Mouse (Mus musculus) bone marrow macrophage, adult 2 months (primary cell): ENCODE measurements around the gene Sft2d1.

ENCODE experiments used
- CTCF ChIP-seq: IDR thresholded peaks from 2 replicates; pipeline ENCODE4 v1.5.1; 2012; ENCODE audit warnings: low read depth, mild to moderate bottlenecking, low read length, moderate library complexity
- POLR2A ChIP-seq: IDR thresholded peaks from 2 replicates; pipeline ENCODE4 v1.6.1; 2012; ENCODE audit warnings: mild to moderate bottlenecking, low read depth, low read length, borderline replicate concordance

DNA sequence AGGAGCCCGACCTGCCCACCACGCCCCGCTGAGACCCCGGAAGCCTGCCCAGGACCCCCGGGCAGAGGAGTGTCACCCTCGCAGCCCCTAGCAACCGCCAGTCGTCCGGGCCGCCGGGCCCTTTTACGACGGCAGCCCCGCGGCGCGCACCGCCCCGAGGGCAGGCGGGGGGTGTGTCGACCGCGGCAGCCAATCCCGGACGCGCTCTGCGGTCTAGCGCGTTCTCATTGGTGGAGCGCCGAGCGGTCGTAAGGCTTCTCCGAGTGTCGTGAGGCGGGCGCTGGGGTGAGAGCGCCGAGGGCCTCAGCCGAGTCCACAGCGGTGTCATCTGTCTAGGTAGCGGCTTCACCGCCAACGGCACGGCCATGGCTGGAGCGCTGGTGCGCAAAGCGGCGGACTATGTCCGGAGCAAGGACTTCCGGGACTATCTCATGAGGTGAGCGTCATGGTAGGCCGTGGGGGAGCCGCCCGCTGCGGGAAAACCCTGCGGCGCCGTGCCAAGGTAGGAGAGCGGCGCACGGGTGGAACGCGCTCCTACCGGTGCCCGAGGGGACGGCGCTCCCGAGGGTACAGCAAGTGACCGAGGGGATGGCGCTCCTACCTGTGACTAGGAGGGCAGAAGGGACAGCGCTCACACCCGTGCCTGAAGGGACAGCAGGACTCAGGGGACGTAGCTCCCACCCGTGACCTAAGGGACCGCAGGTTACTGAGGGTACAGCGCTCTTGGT, 27.2 kb upstream of the Sft2d1 start:
- TF ChIP-seq CTCF (no peak), POLR2A (peak; percentile 53; the same call in 1 of the 2 replicates)
